Mouse (Mus musculus) liver, adult 2 months (tissue): Measurements from ENCODE around the gene Cd101. TPM values are rescaled to one million over a fixed set of nuclear protein-coding genes. Genes with fewer than 3 reads are reported as not detected.

Experiments
- DNase-seq: peaks from one replicate; pipeline ENCODE4 v3.0.0-alpha.2; 2011; ENCODE audit warnings: low read depth, low spot score; ENCODE audit errors: extremely low read depth
- H3K27ac ChIP-seq: fragments of 200-500 bp; replicated peaks from 2 replicates; pipeline ENCODE4 v1.5.1; 2012; ENCODE audit warnings: low read depth, mild to moderate bottlenecking, control low read depth, inconsistent platforms, low read length; ENCODE audit not compliant: insufficient read depth
- H3K27me3 ChIP-seq: fragments of 200-500 bp; 2 replicates; pipeline ENCODE4 v1.6.1; 2012; ENCODE audit warnings: mild to moderate bottlenecking, moderate library complexity, low read length, inconsistent platforms; ENCODE audit not compliant: control insufficient read depth, insufficient read depth
- H3K36me3 ChIP-seq: fragments of 200-500 bp; 2 replicates; pipeline ENCODE4 v1.6.1; 2012; ENCODE audit warnings: low read length, inconsistent platforms; ENCODE audit not compliant: control insufficient read depth, insufficient read depth
- H3K4me1 ChIP-seq: fragments of 200-500 bp; 2 replicates; pipeline ENCODE4 v1.6.1; 2011; ENCODE audit warnings: low read length; ENCODE audit not compliant: control insufficient read depth, insufficient read depth
- H3K4me3 ChIP-seq: fragments of 200-500 bp; 2 replicates; pipeline ENCODE4 v1.5.1; 2011; ENCODE audit warnings: low read depth, mild to moderate bottlenecking, control low read depth, low read length, moderate library complexity; ENCODE audit not compliant: insufficient read depth
- H3K79me2 ChIP-seq: fragments of 200-500 bp; 2 replicates; pipeline ENCODE4 v1.6.1; 2012; ENCODE audit warnings: inconsistent platforms, mild to moderate bottlenecking, low read length, moderate library complexity; ENCODE audit not compliant: control insufficient read depth, insufficient read depth
- H3K9ac ChIP-seq: fragments of 200-500 bp; 2 replicates; pipeline ENCODE4 v1.6.1; 2012; ENCODE audit warnings: low read depth, mild to moderate bottlenecking, control low read depth, inconsistent platforms, low read length
- CTCF ChIP-seq: fragments of 200-500 bp; IDR thresholded peaks from 2 replicates; pipeline ENCODE4 v1.5.1; 2011; ENCODE audit warnings: low read depth, low read length, control low read depth
- POLR2A ChIP-seq: fragments of 200-500 bp; IDR thresholded peaks from 2 replicates; pipeline ENCODE4 v1.6.1; 2011; ENCODE audit warnings: low read length, control low read depth; ENCODE audit not compliant: insufficient read depth; ENCODE audit errors: extremely low read depth
- WGBS: fragments of 180-500 bp; shearing (Covaris S2); methylation state at CpG from one replicate; pipeline ENCODE4 v1.1.7; 2018; 5-methylcytosine and 5-hydroxymethylcytosine counted together
- polyA plus RNA-seq: library from polyadenylated mRNA; depleted of rRNA; stranded (reverse); fragments of >200 nt; gene quantifications from 2 replicates; pipeline ENCODE4 v1.2.3, GENCODE M21; 2012
- total RNA-seq: library from RNA; depleted of rRNA; stranded (reverse); fragments of >200 nt; gene quantifications from 2 replicates; pipeline ENCODE4 v1.2.3, GENCODE M21; 2014

Gene Cd101
- total and polyA plus RNA-seq, 2 experiments = 0.07 TPM; not detected in 1

DNA sequence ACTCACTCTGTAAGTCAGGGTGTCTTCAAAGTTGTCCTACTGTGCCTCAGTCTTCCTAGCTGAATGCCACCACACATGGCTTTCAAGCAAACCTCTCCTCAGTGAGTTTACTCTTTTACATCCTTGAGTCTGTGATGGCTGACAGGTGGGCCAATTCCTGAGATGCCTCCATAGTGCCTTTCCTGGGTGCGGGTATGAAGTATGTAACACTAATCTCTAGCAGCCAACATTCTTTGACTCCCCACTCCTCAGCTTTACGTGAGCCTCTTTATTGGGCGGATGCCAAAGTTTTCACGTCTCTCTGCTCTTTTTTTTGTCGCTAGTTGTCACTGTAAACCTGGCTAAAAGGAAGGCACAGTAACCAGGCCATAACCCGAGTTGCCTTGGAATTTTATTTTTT lies 24.0 kb downstream of the Cd101 start:
- no peaks in the 10 kb centered on the region for H3K79me2 ChIP-seq
- DNase-seq = no peak
- H3K27ac ChIP-seq = no peak overlapping the region
- no peaks in the 10 kb centered on the region for H3K4me1 ChIP-seq
- no peak overlapping the region for H3K9ac ChIP-seq
- no peaks in the 10 kb centered on the region for H3K27me3 ChIP-seq
- WGBS = 85% methylated on average over 6 of the region's 6 CpGs
- no peak for TF ChIP-seq POLR2A
- no peak for TF ChIP-seq CTCF
- H3K4me3 ChIP-seq = no peak overlapping the region
- H3K36me3 ChIP-seq = no peaks in the 10 kb centered on the region

GRCm38 (mm10) chr3:101003575-101004356 lies 25.6 kb downstream of the Cd101 start:
- Histone ChIP-seq H3K9ac (no peak overlapping the region), H3K27me3 (no peaks in the 10 kb centered on the region), H3K4me1 (0 out of 2 replicates have a peak, but pooled peaks cover 2% of the 10 kb centered on the region), H3K27ac (no peak overlapping the region), H3K79me2 (no peaks in the 10 kb centered on the region), H3K36me3 (no peaks in the 10 kb centered on the region), H3K4me3 (no peak overlapping the region)
- no peak for TF ChIP-seq CTCF
- no peak for TF ChIP-seq POLR2A
- no peak for DNase-seq
- WGBS = 79% methylated on average over 15 of the region's 15 CpGs

GRCm38 (mm10) chr3:100999732-101000131 lies 29.6 kb downstream of the Cd101 start:
- 20% methylated on average over 2 of the region's 2 CpGs for WGBS
- Histone ChIP-seq H3K27me3 (no peaks in the 10 kb centered on the region), H3K4me3 (no peak overlapping the region), H3K79me2 (no peaks in the 10 kb centered on the region), H3K4me1 (0 out of 2 replicates have a peak, but pooled peaks cover 2% of the 10 kb centered on the region), H3K9ac (no peak overlapping the region), H3K27ac (no peak overlapping the region), H3K36me3 (no peaks in the 10 kb centered on the region)
- no peak for DNase-seq
- TF ChIP-seq CTCF (no peak), POLR2A (no peak)

GRCm38 (mm10) chr3:100998904-100999340 lies 30.4 kb downstream of the Cd101 start:
- no peak overlapping the region for H3K27ac ChIP-seq
- 10% methylated on average over 6 of the region's 6 CpGs for WGBS
- H3K79me2 ChIP-seq = no peaks in the 10 kb centered on the region
- no peak overlapping the region for H3K9ac ChIP-seq
- H3K27me3 ChIP-seq = no peaks in the 10 kb centered on the region
- H3K4me3 ChIP-seq = no peak overlapping the region
- peak; percentile 58 for DNase-seq
- H3K4me1 ChIP-seq = 0 out of 2 replicates have a peak, but pooled peaks cover 2% of the 10 kb centered on the region
- no peak for TF ChIP-seq POLR2A
- peak; percentile 92 for TF ChIP-seq CTCF
- H3K36me3 ChIP-seq = no peaks in the 10 kb centered on the region

GRCm38 (mm10) chr3:100997785-100998570 lies 31.4 kb downstream of the Cd101 start:
- no peak overlapping the region for H3K27ac ChIP-seq
- DNase-seq = no peak
- no peak overlapping the region for H3K4me3 ChIP-seq
- TF ChIP-seq POLR2A = no peak
- no peak for TF ChIP-seq CTCF
- H3K9ac ChIP-seq = no peak overlapping the region
- H3K27me3 ChIP-seq = no peaks in the 10 kb centered on the region
- 82% methylated on average over 10 of the region's 10 CpGs for WGBS
- H3K36me3 ChIP-seq = no peaks in the 10 kb centered on the region
- H3K79me2 ChIP-seq = no peaks in the 10 kb centered on the region
- peaks cover 2% of the 10 kb centered on the region; the same call in 1 of the 2 replicates for H3K4me1 ChIP-seq
